Mouse (Mus musculus) adrenal gland, adult 8-10 months (tissue): ENCODE results near the gene Nufip1. TPM values are rescaled to one million over a fixed set of nuclear protein-coding genes. Genes with fewer than 3 reads are reported as not detected.
"Not testable (repeated sequence)": the region's sequence is repeated elsewhere in the genome, so short reads cannot be mapped to it uniquely, and the experiment has no call there.

Source experiments
- DNase-seq: peaks from one replicate; pipeline ENCODE4 v3.0.0; 2022
- total RNA-seq, 4 experiments: library from RNA; stranded (reverse); gene quantifications; 2 replicates each; pipeline ENCODE4 v1.2.4; 2022

Nufip1 gene
- total RNA-seq, 4 experiments from 2014 or later = 7.5 to 8.4 (median 8.0) TPM

DNA sequence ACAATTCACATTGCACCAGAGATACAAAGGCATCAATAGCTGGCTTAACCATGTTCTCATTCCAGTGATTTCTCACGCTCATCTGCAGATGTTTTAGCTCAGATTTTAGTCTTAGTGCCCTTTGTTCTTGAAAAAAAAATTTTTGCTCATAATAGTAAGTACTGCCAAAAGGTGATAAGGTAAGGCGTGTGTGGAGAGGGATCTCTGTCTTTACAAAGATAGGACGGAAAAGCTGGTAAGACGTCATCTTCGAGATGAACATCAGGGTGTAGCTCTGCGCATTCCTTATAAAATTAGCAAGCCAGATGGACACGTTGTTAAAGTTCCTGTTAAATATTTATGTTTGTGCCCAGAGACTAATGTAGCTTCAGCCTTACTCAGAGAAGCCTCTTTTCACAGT, 35.2 kb downstream of the Nufip1 start:
- DNase-seq = no peak

DNA sequence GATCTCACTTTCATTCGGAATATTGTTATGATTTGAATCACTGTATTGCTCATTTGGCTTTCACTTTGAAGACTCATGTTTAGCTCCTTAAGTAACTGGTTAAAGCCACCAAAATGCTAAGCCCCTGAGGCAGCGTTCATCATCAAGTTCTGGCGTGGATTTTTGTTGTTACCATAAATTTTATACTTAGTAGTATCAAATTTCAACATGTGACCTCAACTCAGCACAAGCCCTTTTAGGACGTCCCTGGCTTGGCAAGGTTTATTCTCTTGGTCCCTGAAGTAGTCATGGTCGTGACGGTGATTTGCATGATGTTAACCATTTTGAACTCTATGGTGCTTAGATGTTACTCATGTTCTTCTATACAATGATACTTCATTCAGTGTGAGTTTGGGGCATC, 36.4 kb downstream of the Nufip1 start:
- DNase-seq = no peak

DNA sequence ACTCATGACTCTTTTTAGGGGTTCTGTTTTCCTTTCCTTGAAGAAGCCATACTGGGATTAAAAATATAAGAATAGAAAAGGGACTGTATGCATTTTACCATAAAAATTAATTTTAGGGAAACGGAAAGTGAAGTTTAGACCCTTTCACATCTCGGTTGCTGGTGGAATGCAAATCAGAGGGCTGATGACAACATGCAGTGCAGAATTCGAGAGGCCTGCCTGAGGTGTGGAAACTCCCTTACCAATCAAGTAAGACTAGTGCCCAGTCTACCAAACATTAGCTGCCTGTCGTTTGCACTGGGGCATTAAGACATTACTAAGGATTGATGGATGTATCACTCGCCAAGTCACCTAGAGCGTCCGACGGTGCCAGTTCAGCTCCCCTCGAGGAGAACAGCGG, 37.6 kb downstream of the Nufip1 start:
- no peak for DNase-seq

DNA sequence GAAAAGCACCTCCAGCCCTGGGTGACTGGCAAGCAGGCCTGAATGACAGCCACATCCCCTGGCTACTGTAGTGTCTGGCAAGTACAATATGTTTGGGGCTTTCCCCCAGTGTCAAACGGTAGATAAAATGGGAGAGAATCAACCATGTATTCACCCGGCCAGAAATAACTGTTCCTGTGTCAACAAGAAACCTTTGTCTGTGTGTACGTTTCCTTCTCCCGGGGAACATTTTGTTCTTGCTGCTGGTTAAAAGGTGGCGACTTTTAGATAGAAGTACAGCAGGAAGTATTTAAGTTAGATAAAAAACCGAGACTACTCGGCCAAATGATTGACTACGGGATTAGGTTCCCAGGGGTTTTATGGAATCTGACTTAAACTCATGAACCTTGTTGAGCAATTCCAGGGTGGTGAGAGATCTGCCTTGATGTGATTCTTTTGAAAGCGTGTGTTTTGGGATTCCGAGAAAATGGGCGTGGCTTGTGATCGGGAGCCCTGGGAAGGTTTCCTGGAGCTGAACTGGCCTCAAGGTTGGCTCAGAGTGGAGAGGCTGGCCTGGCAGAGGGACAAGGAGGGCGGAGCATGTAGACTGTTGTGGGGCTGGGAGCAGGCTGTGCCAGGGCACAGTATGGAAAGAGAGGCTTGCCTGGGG, 39.0 kb downstream of the Nufip1 start:
- DNase-seq = peak; percentile 93

DNA sequence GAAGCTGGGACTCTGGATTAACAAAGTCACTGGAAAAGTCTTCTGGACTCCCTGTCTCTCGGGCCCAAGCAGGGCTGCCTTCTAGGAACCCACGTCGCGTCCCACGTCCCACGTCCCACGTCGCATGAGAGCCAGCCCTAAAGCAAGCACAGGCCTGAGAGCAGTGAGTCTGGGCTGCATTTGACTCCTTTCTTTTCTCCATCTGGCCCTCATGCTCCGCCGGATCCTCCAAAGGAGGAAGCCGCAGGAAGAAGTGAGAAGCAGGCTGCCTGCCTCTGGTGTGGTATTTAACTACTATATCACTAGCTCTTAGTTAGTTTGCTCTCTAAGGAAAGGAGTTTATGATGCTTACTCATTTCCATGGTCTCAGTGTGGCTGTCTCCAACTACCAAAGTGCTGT, 39.8 kb downstream of the Nufip1 start:
- no peak for DNase-seq

DNA sequence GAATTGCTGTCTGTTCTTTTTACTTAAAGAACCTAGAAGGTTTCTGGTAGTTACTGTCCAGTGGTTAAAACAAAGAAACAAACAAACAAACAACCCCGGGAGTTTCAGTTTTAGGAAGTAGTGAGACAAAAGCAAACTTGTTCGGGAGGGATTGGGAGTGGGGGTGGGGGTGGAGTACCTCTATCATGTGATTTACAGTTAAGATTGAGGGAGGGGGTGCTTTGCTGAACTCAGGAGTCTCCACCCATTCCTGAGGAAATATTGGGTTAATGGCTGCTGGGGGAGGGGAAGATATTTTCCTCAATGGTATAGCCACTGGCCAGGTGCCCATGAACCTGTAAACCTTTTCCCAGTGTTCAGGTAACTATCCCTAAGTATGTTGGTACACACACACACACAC, 40.3 kb downstream of the Nufip1 start:
- DNase-seq = no peak

DNA sequence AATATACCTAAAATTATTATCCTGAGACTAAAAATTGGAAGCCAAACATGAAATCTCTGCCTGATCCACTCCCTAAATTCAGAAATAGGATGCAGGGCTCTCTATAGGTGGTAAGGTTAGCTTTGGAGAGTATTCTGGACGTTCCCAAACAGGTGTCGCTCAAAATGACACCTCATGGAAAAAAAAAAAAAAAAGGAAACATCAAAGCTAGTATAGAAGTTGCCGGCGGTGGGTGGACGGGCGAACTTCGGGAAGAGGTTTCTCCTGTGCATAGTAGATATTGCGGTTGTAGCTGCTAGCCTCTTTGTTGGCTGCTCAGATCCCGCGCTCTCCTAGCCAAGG, 41.1 kb downstream of the Nufip1 start:
- no peak for DNase-seq

DNA sequence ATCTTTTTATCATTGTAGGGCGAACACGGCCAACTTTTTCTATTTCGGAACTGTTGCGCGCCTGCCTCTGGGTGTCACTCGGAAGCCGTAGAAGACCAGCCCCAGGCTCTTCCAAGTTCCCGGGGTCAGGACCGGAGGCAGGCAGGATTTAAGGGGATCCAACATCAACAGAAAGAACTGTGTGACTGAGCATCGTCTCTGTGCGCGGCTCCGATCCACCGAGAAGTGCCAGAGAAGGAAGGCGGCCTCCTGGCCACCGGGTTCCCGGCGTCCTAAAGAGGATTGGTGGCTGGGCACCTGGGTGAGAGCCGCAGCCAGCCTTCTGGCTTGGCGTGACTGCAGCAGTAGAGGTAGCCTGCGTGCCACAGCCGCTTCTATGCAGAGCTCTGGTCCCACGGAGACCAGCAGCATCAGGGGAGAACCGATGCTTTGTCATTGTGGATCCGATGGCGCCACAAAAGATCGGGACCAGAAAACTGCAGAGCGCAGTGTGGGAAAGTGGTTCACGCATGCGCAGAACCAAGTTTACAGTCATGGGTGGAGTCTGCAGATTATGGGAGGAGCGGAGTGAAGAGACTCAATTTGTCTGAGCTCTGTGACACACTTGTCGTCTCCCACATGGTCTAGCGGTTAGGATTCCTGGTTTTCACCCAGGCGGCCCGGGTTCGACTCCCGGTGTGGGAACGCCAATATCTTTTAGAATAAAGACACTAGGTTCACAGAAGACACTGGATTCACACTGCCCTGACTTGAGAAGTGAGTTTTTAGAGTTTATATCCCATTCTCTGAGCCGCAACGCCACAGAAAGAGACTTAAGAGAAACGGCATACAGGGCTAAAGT, 41.7 kb downstream of the Nufip1 start:
- peak; percentile 94 for DNase-seq

DNA sequence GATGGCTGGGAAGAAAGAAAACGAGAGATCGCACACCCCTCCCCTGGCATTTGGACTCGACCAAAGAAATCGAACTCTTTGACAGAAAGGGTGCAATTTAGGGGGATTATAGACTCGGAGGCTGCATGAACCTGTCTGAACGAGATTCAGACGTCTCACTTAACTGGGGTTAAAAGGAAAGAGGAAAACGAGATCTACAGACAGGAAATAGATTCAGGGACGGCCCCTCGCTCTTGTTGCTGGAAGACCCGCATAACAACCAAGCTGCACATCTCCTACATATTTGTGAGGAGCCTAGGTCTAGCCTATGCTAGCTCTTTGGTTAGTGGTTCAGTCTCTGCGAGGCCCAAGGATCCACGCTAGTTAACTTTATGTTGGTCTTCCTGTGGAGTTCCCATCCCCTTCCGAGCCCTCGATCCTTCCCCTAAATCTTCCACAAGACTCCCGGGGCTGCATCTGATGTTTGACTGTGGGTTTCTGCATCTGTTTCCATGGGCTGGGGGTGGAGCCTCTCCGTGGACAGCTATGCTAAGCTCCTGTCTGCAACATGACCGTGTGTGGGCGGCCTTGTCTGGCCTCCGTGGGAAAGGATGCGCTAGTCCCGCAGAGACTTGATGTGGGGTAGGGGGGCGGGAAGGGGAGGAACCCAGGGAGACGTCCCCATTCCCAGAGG, 42.4 kb downstream of the Nufip1 start:
- no peak for DNase-seq

DNA sequence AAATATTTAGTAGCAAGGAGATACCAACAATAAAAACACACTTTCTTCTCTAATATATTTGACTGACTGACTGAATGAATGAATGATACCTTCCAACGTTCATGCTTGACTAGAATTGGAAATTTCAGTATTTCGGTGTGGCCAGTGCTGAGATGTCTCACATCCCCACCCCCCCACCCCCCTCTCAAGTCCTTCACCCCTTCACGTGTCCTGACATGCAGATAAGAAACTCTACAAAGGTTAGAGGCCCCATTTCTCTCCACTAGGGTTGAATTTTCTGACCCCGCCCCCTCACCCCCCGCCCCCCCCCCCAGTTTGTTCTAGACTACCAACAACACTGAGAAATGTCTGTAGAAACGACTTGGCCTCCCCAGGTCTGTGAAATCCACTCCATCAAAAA, 43.1 kb downstream of the Nufip1 start:
- DNase-seq = no peak

DNA sequence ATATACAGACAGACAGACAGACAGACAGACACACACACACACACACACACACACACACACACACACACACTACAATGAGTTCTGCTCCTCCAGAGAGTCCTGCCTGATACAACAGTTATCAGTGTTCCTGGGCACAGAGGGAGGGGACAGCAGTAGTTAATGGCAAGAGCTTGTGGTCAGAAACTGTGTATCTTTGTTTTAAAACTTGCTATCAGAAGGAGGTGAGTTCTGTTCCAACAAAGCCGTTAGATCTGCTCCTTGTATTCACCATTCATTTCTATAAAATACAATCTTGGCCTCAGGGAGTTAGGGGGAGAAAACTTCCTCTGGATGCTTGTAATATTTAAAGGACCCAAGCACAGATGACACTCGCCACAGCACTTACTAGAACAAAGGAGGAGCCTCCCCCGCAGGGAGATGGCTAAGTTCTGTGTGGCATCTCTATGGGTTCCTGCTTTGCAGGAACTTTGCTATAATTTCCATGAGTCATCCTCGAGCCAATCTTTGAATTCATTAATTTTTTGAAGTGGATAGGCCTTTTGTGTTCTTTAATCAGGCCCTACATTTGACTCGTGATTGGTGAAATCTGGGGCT, 47.6 kb downstream of the Nufip1 start:
- DNase-seq = no peak

DNA sequence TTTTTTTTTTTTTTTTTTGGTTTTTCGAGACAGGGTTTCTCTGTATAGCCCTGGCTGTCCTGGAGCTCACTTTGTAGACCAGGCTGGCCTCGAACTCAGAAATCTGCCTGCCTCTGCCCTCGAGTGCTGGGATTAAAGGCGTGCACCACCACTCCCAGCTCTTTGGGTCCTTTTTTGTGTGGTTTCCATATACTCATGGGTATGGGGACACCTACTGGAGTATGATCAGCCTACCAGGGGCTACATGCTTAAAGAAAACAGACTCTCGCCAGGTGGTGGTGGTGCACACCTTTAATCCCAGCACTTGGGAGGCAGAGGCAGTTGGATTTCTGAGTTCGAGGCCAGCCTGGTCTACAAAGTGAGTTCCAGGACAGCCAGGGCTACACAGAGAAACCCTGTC, 49.9 kb downstream of the Nufip1 start:
- not testable (repeated sequence) for DNase-seq

DNA sequence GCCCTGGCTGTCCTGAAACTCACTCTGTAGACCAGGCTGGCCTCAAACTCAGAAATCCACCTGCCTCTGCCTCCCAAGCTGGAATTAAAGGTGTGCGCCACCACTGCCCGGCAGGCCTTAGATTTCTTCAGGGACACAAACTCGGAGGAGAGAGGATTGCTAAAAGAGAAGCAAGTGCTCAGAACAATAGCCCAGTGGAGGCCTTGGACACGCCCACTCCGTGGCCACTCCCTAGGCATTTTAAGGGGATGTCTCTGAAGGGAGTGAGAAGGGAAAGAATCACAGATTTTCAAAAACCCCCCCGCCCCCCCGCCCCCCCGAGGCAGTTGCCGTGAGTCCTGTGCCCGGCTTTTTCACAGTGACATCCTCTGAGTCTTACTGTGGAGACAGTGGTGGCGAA, 53.5 kb downstream of the Nufip1 start:
- DNase-seq = no peak

DNA sequence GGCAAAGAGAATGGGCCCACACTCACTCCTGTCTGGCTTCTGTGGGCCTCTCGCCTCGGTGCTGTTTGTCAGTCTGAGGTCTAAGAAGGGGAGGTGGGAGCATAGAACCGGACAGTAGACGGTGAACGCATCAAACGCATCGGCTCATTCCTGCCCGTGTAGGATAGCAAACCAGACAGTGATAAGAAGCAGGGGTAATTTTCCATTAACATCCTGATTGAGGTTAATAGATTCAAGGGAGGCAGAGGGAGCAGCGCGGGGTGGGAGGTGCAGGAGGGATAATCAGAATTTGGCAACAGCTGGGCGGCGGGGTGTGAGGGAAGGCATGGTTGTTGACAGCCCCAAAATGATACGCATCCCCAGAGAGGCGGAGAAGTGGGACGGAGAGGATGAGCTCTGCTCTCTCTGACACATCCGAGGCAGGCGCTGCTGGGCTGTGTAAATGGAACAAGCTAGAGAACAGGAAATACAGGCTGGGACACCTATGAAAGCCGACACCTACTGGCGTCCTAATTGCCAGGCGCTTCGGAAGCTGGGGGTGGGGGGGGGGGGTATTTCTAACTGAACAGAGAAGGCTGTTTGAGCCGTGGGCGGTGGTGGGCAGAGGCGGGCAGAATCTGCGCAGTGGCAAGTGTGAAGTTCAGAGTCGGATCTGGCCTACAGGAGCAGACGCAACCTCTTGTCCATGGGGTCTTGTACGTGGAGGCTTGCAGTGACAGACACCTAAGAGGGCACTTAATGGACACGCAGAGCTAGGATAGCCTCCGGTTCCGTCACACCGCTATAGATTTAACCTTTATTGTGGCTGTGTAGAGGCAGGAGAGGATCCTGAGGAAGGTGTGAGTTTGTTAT, 54.4 kb downstream of the Nufip1 start:
- no peak for DNase-seq

DNA sequence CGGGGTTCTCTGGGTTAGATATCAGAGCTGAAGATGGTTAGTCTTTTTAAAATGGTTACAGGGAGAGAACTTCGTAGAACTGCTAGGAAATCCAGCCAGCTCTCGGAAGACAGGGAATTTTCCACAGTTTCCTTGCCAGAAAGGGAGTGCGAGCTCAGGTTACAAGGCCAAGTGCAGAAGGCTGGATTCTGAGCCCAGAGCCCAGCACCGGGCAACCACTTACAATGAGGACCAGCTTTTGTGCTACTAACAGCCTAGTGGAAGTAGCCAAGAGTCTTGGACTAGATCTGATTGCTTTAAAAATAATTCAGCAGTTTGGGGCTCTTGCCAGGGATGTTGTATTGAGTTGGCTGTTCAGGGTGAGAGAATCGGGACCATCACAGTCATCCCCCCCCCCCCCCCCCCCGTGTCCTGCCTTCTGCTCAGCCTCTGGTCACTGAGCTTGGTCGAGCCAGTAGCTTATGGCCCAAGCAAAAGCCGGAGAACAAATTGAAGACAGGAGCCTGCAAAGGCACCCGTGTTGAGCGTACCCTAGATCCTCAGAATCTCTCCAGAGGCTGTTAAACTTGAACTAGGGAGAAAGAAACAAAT, 59.3 kb downstream of the Nufip1 start:
- DNase-seq = no peak

DNA sequence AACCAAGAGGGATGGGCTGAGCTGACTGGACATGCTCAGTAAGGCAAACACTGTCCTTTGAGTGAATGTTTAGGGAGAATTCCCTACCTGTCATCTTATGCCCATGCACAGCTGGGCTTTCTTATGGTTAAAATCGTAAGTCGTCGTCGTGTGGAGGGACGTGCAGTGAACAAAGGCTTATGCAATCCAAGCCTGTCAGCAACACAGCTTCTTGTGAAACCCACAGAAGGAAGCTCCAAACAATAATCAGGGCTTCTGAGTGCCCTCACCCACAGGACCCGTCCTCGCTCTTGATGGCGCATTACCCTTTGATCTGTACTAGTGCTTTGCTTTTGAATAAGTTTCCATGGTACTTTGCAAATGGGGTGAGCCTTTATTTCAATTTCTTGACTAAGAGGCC, 60.6 kb downstream of the Nufip1 start:
- DNase-seq = no peak

DNA sequence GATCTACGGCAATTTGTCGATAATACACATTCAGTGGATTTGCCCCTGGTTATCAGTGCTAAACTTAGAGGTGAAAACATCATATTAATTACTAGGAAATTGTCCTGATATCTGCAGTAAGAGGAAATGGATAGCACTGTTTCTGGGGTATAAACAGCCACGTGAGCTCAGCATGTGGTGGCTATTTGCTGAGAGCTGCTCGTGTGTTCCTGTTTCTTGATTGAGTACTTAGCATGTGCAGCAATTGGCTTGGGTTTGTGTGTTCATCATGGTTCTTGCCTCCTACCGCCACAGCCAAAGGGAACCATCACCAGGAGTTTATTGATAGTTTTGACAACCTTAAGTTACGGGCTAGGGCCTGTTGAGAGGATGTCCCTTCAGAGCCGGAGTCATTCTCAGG, 63.6 kb downstream of the Nufip1 start:
- no peak for DNase-seq

DNA sequence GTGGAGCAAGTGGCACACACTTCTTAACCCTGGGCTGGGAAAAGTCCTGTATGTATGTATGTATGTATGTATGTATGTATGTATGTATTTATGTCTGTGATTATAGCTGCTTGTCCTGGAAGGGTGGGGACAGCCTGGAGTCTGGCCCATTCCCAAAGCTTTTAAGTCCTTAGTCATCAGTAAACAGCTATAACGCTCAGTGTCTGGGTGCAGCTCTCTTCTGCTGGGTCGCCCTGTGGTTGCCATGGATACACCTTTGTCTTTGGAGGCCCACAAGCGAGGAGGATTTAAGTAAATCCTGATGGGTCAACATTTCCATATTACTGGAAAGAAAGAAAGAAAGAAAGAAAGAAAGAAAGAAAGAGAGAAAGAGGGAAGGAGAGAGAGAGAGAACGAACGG, 65.1 kb downstream of the Nufip1 start:
- no peak for DNase-seq

DNA sequence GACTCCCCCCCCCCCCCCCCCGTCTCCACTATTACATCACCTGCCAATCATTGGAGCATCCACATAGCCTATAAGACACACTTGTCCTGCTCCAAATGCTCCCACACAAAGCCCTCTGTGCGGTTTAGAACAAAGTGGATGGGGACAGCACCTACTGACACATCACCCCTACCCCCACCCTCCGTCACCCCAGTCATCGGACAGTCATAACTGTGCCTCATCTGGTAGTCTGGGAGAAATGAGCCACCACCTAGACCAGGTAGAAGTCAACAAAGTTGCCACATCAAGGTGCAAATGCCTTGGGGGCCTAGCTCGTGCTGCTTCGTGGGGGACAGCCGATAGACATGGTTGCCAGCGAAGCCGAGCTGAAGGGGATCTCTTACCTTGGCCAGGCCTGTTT, 66.5 kb downstream of the Nufip1 start:
- no peak for DNase-seq

DNA sequence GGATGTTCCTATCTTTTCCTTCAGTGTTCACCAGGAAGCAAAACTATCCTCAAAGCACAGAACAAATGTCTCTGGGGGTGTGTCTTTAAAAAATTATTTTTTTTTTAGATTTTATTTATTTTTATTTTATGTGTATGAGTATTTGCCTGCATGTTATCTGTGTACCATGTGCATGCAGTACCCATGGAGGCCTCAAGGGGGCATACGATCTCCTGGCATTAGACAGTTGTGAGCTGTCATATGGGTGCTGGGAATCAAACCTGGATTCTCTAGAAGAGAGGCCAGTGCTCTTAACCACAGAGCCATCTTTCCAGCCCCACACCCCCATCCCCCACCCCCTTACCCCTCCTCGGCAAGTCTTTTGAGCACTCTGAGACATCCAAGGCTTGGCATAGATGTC, 67.8 kb downstream of the Nufip1 start:
- no peak for DNase-seq

DNA sequence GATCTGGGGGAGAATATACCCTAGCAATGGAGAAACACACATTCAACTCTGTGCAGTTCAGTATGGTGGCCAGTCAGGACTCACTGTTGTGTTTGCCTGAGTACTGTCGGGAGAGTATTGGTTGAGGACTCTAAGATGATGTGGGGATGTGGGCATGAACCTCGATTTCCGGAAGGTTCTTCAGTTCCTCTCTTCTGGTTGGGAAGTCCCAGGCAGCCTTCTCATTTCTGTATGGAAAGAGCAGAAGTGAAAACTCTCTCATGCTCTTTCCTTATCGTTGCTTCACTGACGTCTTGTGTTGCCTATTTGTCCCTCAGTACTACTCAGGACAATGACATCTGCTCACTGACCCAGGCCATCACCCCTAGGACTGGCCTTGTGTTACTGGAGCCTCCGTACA, 68.7 kb downstream of the Nufip1 start:
- DNase-seq = no peak

DNA sequence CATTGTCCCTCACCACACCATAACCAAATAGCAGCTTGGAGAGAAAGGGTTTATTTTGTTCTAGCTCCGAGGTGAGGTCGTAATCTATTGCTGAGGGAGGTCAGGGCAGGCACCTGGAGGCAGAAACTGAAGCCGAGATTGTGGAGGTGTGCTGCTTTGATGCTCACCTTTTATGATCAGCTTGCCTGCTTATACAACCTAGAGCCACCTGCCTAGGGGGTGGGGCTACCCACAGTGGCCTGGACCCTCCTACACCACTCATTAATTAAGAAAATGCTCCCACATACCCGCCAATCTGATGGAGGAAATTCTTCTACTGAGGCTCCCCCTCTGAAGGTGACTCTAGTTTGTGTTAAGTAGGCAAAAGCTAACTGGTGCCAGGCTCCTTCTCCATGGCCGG, 74.7 kb downstream of the Nufip1 start:
- no peak for DNase-seq
